Mouse (Mus musculus): Measurements from ENCODE around the gene Ccdc188.

Ccdc188 gene

DNA sequence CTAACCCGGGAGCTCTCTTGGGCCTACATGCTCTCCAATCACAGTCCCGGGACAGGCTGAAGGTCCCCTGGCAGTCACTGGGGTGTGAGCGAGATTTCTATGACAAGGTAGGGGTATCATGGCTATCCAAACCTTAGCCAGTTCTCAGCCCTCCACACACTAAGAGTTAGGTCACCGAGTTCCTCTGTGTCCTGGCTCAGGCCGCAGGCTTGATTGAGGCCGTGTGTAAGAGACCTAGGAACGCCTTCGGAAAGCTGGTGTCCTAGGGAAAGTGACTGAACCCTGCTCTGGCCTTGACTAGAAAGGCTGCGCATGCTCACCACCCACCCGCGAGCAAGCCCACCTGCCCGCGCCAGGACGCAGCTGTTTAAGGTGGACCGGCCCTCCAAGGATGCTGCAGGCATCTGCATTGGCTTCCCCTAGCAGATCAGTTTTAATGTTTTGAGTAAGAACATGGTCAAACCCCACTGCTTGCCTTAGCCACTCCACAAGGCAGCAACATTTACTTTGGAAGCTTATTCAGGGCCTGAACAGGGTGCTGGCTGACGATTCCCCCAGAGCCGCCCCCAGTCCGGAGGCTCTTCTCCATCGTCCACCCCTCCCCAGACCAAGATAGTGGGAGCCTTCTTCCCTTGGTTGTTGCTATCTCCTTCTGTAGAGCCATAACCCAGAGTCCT, 17.8 kb downstream of the Ccdc188 start:
- no peak for DNase-seq (ENCODE audit: low read depth)

DNA sequence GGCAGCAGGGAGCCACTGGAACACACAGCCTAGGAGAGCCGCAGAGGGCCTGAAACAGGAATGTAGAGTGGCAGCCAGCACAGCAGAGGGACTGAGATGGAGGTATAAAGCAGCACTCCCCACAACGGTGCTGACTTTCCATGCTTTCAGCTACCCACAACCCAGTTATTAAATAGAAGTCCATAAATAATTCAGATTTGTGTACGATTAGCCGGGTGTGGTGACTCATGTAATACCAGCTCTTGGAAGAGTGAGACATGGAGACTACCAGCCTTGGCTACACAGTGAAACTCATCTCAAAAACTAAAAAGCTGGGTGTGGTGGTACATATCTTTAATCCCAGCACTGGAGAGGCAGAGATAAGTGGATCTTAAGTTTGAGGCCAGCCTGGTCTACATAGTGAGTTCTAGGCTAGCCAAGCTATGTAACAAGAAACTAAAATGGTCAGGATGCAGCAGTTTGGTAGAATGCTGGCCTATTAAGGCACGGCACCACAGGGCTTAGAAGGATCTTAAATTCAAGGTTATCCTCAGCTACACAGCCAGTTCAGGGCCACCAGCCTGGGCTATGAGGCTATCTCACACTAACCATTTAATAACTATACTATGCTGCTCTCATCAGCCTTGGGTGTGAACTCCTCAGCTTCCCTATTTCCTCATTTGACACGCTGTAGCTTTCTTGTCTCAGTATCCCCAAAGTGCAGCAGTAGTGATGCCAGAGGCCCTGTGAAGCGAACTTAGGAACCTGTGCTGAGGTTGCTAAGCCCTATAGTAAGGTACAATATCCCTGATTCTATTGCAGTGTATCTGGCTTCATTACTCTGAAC, 19.2 kb downstream of the Ccdc188 start:
- DNase-seq (ENCODE audit: low read depth), result no peak

DNA sequence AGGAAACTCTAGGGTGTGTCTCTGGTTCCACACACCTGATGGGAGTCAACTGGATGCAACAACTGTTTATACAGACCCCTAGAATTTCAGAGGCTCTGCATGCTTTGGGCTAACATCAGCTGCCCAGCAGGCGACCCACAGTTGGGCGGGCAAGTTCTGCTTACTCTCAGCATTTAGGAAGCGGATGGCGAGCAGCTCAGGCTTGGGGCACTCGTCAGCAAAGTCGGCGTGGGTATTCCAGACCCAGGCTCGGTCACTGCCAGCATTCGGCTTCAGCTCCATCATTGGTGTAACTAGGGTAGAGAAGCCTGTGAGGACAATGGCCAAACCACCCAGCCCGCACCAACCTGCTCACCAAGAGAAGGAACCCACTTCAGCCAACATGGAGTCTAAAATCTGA, 23.9 kb downstream of the Ccdc188 start:
- no peak for DNase-seq (ENCODE audit: low read depth)

DNA sequence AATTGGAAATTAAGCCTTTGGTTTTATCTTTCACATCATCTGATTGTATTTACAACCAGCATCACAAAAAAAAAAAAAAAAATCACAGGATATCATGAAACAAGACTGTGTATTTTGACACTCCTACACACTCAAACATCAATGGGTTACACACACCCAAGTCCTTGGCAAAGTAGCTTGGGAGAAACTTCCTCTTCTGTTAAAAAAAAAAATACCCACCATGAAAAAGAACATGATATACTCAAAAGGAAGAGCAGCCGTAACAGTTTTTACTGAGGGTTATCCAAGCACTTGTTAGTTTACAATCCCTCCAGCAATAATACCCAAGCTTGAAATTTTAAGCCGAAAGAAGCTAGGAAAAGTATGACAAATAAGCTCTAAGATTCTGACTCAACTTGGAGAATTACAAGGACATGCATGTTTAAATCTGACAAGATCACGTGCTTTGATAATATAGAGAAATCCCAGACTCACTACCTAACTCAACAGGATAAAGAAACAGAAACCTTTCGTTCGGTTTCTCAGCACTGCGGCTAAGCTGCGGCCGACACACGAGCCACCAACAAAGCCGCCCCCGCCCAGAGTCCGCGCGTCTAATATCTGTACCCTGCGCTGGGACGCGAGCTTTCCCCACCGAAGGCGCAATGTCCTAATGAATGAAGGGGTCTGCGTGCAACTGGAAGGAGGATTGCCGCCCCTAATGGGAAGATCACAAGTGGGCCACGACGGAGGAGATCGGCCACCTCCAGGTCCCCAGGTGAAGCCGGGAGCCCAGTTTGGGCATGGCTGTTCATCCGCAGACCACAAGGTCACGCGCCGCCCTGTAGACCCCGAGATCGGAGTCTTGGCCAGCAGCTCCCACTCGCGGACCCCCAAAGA, 30.1 kb downstream of the Ccdc188 start:
- no peak for DNase-seq (ENCODE audit: low read depth)

DNA sequence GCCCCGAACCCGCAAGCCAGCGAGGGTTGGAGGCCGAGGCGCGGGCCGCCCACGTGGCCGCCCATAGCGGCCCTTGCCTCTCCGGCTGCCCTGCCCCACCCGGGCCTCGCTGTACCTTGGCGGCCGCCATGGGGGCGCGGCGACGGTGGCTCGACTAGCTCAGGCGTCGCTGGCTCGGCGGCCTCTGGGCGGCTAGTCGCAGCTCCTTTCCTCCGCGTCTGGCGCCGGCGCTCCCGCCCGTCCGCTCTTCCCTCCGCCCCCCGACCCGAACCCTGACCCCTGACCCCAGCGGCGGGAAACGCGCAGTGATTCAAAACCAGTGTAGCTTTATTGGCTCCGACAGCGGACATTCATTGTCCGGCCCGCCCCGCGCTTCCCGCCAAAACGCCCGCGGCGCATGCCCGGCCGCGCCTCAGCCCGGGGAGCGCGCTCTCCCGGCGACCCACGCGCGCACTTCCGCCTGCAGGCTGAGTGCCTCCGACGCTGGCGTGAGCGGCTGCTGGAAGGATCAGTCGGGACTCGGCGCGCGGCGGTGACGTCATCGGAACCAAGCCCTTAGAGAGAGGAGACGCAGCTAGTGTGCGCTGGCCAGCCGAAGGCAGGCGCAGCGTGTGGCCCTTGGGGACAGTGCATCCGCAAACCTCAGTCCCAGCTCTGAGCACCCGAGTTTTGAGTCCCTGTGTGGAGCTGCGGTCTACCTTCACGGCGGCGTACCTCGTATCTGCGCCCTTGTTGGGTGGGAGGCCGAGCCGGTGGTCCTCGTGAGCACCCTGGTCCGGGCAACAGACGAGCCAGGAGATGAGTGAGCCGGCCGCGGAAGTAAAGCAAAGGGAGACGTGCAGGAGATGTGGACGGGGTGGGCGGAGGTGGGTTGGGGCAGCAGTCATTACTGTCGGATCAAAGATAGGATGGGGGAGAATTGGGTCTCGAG, 31.0 kb downstream of the Ccdc188 start, which contains the start of the genes Trmt2a and Ranbp1:
Trmt2a (plus strand) TSS at position 247 of the 931 bp plus-strand sequence.
Ranbp1 (minus strand) TSS at position 300 of the 931 bp plus-strand sequence.
- DNase-seq (ENCODE audit: low read depth), result peak; percentile 98

DNA sequence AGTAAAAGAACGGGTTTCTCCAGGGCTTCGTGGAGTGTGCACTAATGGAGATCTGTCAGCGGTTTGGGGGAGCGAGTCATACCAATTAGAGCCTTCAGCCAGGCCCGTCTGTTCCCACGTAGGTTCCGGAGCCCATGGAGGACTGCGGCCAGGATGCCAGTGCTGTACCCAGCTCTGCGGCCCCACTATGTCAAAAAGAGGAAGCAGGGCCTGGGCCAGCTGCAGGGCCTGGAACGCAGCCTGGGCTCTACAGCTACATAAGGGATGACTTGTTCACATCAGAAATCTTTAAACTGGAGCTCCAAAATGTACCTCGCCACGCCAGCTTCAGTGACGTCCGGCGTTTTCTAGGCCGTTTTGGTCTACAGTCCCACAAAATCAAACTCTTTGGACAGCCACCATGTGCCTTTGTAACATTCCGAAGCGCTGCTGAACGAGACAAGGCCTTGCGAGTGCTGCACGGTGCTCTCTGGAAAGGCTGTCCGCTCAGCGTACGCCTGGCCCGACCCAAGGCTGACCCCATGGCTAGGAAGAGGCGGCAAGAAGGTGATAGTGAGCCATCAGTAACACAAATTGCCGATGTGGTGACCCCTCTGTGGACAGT, 31.8 kb downstream of the Ccdc188 start:
- no peak for DNase-seq (ENCODE audit: low read depth)

DNA sequence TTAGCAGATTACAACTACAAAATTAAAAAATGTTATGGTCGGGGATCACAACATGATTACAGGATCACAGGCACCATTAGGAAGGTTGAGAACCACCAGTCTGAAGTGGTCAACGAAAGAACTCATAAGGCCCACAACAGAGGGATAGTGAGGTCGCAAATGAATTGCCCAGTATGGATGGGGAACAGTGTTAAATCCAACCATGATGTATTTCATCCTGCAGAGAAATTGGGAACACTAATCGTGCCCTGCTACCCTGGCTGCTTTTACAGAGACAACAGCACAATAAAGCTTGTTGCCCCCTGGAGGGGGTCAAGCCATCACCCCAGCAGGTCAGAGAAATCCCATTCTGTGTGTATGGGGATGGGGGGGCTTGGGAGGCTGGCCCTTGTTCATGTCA, 32.6 kb downstream of the Ccdc188 start:
- DNase-seq (ENCODE audit: low read depth), result no peak

DNA sequence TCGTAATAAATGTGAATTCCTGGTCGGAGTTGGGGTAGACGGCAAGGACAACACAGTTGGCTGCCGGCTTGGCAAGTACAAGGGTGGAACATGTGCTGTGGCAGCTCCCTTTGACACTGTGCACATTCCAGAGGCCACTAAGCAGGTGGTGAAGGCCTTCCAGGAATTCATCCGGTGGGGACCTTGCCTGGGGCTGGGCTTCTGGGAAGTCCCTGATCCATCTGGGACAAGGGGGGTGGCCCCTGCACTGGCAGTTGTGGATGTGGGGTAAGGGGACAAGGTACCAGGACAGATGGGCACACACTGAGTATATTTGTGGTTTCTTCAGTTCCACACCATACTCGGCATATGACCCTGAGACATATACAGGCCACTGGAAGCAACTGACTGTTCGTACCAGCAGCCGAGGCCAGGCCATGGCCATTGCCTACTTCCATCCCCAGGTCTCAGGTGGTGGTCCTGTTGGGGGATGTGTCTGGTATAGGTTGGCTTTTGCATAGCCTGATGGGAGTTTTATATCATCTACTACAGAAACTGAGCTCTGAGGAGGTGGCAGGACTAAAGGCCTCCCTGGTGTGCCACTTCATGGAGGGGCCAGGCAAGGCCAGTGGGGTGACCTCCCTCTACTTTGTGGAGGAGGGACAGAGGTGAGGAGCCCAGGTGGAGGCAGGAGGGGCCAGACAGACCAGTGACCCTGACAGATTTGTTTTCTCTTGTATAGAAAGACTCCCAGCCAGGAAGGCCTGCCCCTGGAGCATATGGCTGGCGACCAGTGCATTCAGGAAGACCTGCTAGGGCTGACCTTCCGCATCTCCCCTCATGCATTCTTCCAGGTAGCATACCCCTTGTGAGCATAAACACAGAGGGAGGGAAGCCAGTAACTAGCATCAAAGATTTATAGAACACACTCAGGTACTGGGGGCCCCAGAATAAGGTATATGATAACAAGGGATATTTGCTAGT, 33.4 kb downstream of the Ccdc188 start:
- no peak for DNase-seq (ENCODE audit: low read depth)

DNA sequence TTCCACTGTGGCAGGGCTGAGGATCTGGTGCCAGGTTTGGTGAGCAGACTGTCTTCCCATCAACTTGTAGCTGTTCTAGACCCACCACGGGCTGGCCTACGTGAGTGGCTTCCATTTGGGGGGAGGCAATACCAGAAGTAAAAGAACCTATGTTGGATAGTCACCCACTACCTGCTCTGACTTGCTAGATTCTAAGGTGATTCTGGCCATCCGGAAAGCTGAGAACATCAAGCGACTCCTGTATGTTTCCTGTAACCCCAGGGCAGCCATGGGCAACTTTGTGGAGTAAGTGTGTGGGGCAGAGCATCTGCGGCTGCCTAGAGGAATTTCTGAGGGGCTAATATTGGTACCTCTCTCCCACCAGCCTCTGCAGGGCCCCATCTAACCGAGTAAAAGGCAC, 35.1 kb downstream of the Ccdc188 start:
- no peak for DNase-seq (ENCODE audit: low read depth)

DNA sequence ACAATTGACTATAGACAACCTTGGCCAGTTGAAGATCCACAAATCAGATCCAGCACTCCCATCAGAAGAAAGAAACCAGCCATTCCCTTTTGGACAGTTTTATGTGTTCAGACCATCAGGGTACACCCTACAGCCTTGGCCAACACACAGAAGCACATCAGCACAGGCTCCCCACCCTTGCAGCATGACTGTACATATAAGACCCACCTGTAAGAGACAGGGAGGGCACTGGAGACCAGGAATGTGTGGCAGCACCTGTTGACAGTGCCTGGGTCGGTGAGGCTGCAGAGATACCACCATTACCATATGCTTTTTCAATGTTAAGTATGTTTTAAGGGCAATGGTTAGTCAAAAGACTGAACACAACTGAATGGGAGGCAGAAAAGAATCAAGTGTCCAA, 36.2 kb downstream of the Ccdc188 start:
- no peak for DNase-seq (ENCODE audit: low read depth)

DNA sequence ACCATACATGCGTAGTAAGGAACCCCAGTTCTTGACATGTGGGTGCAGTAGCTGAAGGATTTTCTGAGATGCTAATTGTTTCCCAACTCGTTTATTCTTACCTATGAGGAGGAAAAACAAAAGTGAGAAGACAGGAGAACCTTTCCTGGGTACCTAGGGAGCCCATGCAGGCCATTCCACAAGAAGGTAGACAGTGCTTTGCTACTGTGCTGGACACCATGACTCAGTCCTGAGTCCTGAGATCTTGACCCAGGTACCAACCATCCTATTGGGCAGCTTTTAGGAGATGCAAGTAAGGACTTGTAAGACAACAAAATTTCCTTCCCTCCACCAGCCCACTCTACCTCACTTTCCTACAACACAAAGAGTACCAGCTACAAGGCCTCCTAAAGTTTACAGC, 40.5 kb downstream of the Ccdc188 start, which contains the start of gene Gm49776:
Gm49776 (minus strand) TSS at position 101 of the 400 bp plus-strand sequence.
- DNase-seq (ENCODE audit: low read depth), result no peak

DNA sequence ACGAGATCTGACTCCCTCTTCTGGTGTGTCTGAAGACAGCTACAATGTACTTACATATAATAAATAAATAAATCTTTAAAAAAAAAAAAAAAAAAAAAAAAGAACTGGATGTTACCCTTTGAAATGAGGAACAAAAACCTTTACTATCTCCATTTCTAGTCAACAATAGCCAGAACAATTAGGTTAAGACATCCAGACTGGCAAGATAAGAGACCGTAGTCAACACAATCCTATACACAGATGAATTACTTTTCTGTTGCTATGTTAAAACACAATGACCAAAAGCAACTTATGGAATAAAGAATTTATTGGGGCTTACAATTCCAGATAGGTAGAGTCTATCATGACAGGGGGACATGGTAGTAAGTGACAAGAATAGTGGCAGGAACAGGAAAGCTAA, 47.3 kb downstream of the Ccdc188 start:
- no peak for DNase-seq (ENCODE audit: low read depth)

DNA sequence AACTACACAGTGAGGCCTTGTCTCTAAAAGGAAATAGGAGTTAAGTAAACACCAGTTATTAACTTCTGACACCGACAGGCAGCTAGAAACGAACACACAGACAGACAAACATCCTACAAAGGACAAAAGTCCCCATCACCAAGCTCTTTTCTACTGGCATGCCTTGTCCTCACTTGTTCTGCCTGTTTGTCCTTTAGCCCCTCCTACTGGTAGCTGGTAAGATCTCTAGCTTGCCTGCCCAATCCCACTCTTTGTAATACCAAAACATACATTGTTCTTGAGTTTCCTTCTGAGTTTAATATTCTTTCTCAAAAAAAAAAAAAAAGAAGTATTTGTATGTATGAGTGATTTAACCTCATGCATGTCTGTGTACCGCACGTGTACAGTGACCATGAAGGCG, 50.5 kb downstream of the Ccdc188 start:
- DNase-seq (ENCODE audit: low read depth), result no peak

Measured in c-Kit-positive CD71-positive TER-119-negative erythroid progenitor cells, embryonic 14.5 days (primary cell).